Mouse (Mus musculus): Measurements from ENCODE around the gene Xbp1. TPM values are rescaled to one million over a fixed set of nuclear protein-coding genes. Genes with fewer than 3 reads are reported as not detected.
"Not testable (repeated sequence)": the region's sequence is repeated elsewhere in the genome, so short reads cannot be mapped to it uniquely, and the experiment has no call there.

Gene Xbp1
- polyA plus RNA-seq, 1 experiment from 2014 or later = 130 TPM

DNA sequence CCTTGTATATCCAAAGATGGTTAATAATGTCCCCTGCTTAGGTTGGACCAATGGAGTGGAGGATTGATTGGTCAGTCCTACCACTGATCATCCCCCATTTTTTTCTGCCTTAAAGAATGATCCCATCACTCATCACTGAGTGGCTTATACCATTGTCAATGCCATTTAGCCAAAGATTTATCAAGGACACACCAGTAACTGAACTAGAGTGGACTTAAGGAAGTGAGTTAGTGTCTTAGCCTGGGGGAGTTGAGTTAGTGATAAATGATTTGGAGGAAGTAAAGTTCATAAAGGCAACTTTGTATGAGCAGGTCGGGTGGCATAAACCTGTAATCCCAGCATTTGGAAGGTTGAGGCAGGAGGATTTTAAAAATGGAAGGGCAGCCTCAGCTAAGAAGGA lies 22.8 kb downstream of the Xbp1 start:
- DNase-seq = no peak
- no peak overlapping the region for H3K4me3 ChIP-seq (replicated peaks; ENCODE audit: low read depth, low read length)
- no peaks in the 10 kb centered on the region for H3K27me3 ChIP-seq (ENCODE audit: control insufficient read depth, insufficient read depth, low read length)
- no peak overlapping the region for H3K9ac ChIP-seq (replicated peaks; ENCODE audit: low read length)
- no peaks in the 10 kb centered on the region for H3K9me3 ChIP-seq (ENCODE audit: control insufficient read depth, low read length)
- no peak for ATAC-seq (ENCODE audit: low FRiP score, low TSS enrichment)
- H3K4me2 ChIP-seq (ENCODE audit: low read length) = no peak overlapping the region
- no peak overlapping the region for H3K27ac ChIP-seq (replicated peaks; ENCODE audit: low read depth, low read length)
- H3K36me3 ChIP-seq (ENCODE audit: control insufficient read depth, insufficient read depth, low read length) = peaks cover 4% of the 10 kb centered on the region; the same call in 1 of the 2 replicates
- WGBS = 82% methylated on average over 1 of the region's 1 CpGs
- peaks cover 8% of the 10 kb centered on the region for H3K4me1 ChIP-seq (ENCODE audit: control insufficient read depth, insufficient read depth, low read length)

DNA sequence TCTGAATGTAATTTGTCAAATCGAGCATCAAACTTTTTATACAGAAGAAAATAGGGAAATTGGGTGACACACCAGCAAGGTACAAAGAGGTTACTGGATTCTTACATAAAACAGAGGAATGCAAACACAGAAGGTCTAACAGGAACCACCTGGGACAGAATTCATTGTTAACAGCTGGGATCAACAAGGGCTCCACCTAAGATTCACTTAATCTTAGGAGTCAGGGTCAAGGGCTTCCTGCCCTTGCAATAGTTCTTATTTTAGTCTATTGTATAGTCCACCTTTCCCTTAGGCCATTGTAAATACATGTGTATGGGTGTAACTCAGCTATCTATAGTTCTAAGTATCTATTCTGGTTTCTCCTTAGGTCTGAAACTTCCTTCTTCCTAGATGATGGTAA lies 24.2 kb downstream of the Xbp1 start:
- not testable (repeated sequence) for H3K9me3 ChIP-seq (ENCODE audit: control insufficient read depth, low read length); H3K4me1 ChIP-seq (ENCODE audit: control insufficient read depth, insufficient read depth, low read length); H3K27me3 ChIP-seq (ENCODE audit: control insufficient read depth, insufficient read depth, low read length); H3K27ac ChIP-seq (replicated peaks; ENCODE audit: low read depth, low read length); H3K4me2 ChIP-seq (ENCODE audit: low read length); ATAC-seq (ENCODE audit: low FRiP score, low TSS enrichment); H3K36me3 ChIP-seq (ENCODE audit: control insufficient read depth, insufficient read depth, low read length); H3K4me3 ChIP-seq (replicated peaks; ENCODE audit: low read depth, low read length); DNase-seq; H3K9ac ChIP-seq (replicated peaks; ENCODE audit: low read length)
- 93% methylated on average over 1 of the region's 1 CpGs for WGBS

DNA sequence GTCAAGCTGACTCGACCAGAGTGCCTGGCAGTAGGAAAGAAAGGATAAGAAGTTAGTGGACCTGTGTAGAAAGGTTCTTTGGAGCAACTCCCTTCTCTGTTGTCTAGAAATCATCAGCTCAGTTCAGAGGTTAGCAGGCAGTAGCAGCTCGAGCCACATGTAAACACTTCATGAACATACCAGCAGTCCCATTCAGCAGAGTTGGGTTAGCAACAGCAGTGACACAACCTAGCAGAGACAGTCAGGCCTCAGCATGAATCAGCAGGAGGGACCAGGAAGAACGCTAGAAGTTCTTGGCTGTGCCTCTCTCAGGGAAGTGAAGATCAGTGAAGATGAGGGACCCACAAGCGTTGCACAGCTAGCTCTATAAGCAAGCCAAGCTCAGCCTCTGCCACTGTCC lies 25.0 kb downstream of the Xbp1 start:
- Histone ChIP-seq H3K9ac (replicated peaks; ENCODE audit: low read length) (no peak overlapping the region), H3K36me3 (ENCODE audit: control insufficient read depth, insufficient read depth, low read length) (no peaks in the 10 kb centered on the region), H3K4me1 (ENCODE audit: control insufficient read depth, insufficient read depth, low read length) (peaks cover 6% of the 10 kb centered on the region), H3K4me3 (replicated peaks; ENCODE audit: low read depth, low read length) (no peak overlapping the region), H3K4me2 (ENCODE audit: low read length) (no peak overlapping the region), H3K27ac (replicated peaks; ENCODE audit: low read depth, low read length) (no peak overlapping the region), H3K27me3 (ENCODE audit: control insufficient read depth, insufficient read depth, low read length) (no peaks in the 10 kb centered on the region), H3K9me3 (ENCODE audit: control insufficient read depth, low read length) (no peaks in the 10 kb centered on the region)
- ATAC-seq (ENCODE audit: low FRiP score, low TSS enrichment) = no peak
- DNase-seq = no peak
- 81% methylated on average over 4 of the region's 4 CpGs for WGBS

DNA sequence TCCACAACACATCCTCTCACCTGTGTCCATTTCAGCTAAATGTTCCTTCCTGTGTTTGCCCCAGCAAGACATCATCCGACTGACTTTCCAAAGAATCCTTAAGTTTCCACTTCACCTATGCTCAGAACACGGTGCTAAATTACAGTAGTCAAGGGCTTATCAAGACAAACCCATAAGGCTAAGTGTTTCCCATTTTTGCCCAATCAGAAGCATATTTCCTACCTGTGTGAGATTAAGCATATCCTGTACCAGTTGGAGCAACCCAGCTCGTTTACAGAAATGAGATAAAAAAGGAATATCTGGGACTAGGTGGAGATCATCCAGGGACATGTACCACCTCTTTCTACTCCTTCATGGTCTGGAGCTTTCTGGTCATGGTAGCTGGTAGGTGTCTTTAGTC lies 26.2 kb downstream of the Xbp1 start:
- no peak overlapping the region for H3K4me3 ChIP-seq (replicated peaks; ENCODE audit: low read depth, low read length)
- 89% methylated on average over 3 of the region's 3 CpGs for WGBS
- H3K36me3 ChIP-seq (ENCODE audit: control insufficient read depth, insufficient read depth, low read length) = no peaks in the 10 kb centered on the region
- H3K4me1 ChIP-seq (ENCODE audit: control insufficient read depth, insufficient read depth, low read length) = no peaks in the 10 kb centered on the region
- DNase-seq (no peak), ATAC-seq (ENCODE audit: low FRiP score, low TSS enrichment) (no peak)
- H3K9ac ChIP-seq (replicated peaks; ENCODE audit: low read length) = no peak overlapping the region
- H3K4me2 ChIP-seq (ENCODE audit: low read length) = no peak overlapping the region
- H3K27ac ChIP-seq (replicated peaks; ENCODE audit: low read depth, low read length) = no peak overlapping the region
- H3K9me3 ChIP-seq (ENCODE audit: control insufficient read depth, low read length) = no peaks in the 10 kb centered on the region
- no peaks in the 10 kb centered on the region for H3K27me3 ChIP-seq (ENCODE audit: control insufficient read depth, insufficient read depth, low read length)

DNA sequence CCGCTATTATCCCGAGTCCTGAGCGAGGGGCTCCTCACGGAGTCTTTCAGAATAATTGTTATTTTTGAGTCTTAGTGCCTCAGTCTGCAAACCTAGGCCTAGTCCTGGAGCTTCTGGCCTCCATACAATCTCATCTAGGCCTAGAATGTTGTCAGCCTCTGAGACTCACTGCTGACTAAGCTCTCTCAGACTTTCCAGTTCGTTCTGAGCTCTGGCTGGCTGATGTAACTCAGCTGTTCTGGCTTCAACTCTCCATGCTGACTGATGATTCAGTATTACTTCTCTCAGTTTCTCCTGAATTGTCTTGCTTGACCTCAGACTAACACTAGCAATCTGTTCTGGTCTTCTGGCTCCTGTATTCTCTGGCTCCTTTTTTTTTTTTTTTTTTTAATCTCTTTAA lies 31.0 kb downstream of the Xbp1 start:
- Histone ChIP-seq H3K4me1 (ENCODE audit: control insufficient read depth, insufficient read depth, low read length) (no peaks in the 10 kb centered on the region), H3K36me3 (ENCODE audit: control insufficient read depth, insufficient read depth, low read length) (no peaks in the 10 kb centered on the region), H3K9me3 (ENCODE audit: control insufficient read depth, low read length) (no peaks in the 10 kb centered on the region), H3K27me3 (ENCODE audit: control insufficient read depth, insufficient read depth, low read length) (no peaks in the 10 kb centered on the region), H3K9ac (replicated peaks; ENCODE audit: low read length) (no peak overlapping the region), H3K27ac (replicated peaks; ENCODE audit: low read depth, low read length) (no peak overlapping the region), H3K4me3 (replicated peaks; ENCODE audit: low read depth, low read length) (no peak overlapping the region), H3K4me2 (ENCODE audit: low read length) (no peak overlapping the region)
- ATAC-seq (ENCODE audit: low FRiP score, low TSS enrichment) (no peak), DNase-seq (no peak)
- 92% methylated on average over 5 of the region's 5 CpGs for WGBS

DNA sequence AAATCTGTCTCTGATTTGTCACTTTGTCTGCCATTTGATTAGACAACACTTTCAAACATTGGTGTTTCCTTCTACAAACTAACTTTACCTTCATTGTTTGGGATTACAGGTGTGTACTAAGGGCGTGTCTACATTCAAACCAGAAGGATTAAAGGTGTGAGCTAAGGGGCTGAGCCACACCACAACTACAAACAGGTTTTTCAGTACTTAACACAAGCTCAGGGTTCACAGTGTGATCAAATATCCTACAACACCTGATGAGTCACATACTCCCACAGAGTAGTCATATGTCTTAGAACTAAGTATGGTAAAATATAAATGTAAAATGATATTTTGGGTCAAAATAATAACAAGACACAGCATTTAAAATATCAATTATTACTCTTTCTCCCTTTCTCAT lies 31.5 kb downstream of the Xbp1 start:
- no peaks in the 10 kb centered on the region for H3K9me3 ChIP-seq (ENCODE audit: control insufficient read depth, low read length)
- no peak overlapping the region for H3K4me3 ChIP-seq (replicated peaks; ENCODE audit: low read depth, low read length)
- ATAC-seq (ENCODE audit: low FRiP score, low TSS enrichment) (no peak), DNase-seq (no peak)
- no peaks in the 10 kb centered on the region for H3K4me1 ChIP-seq (ENCODE audit: control insufficient read depth, insufficient read depth, low read length)
- no peak overlapping the region for H3K9ac ChIP-seq (replicated peaks; ENCODE audit: low read length)
- WGBS = 60% methylated on average over 1 of the region's 1 CpGs
- no peaks in the 10 kb centered on the region for H3K27me3 ChIP-seq (ENCODE audit: control insufficient read depth, insufficient read depth, low read length)
- no peak overlapping the region for H3K4me2 ChIP-seq (ENCODE audit: low read length)
- no peak overlapping the region for H3K27ac ChIP-seq (replicated peaks; ENCODE audit: low read depth, low read length)
- H3K36me3 ChIP-seq (ENCODE audit: control insufficient read depth, insufficient read depth, low read length) = no peaks in the 10 kb centered on the region

DNA sequence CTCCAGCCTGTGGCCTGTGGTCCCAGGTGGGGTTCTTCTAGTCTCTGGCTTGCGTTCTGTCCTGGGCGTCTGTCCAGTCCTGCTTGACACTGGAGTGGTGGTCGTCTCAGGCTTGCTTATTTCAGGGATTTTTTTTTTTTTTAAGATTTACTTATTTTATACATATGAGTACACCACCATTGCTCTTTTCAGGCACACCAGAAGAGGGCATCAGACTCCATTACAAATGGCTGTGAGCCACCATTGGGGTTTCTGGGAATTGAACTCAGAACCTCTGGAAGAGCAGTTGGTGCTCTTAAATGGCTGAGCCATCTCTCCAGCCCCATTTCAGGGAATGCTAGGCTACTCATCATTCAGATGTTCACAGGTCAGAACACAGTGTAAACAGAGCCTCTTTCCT lies 39.8 kb downstream of the Xbp1 start:
- Histone ChIP-seq H3K27ac (replicated peaks; ENCODE audit: low read depth, low read length) (no peak overlapping the region), H3K4me2 (ENCODE audit: low read length) (no peak overlapping the region), H3K9ac (replicated peaks; ENCODE audit: low read length) (no peak overlapping the region), H3K4me3 (replicated peaks; ENCODE audit: low read depth, low read length) (no peak overlapping the region), H3K9me3 (ENCODE audit: control insufficient read depth, low read length) (no peaks in the 10 kb centered on the region), H3K36me3 (ENCODE audit: control insufficient read depth, insufficient read depth, low read length) (no peaks in the 10 kb centered on the region), H3K27me3 (ENCODE audit: control insufficient read depth, insufficient read depth, low read length) (no peaks in the 10 kb centered on the region), H3K4me1 (ENCODE audit: control insufficient read depth, insufficient read depth, low read length) (peaks cover 4% of the 10 kb centered on the region; the same call in 1 of the 2 replicates)
- 88% methylated on average over 3 of the region's 3 CpGs for WGBS
- DNase-seq (no peak), ATAC-seq (ENCODE audit: low FRiP score, low TSS enrichment) (no peak)

DNA sequence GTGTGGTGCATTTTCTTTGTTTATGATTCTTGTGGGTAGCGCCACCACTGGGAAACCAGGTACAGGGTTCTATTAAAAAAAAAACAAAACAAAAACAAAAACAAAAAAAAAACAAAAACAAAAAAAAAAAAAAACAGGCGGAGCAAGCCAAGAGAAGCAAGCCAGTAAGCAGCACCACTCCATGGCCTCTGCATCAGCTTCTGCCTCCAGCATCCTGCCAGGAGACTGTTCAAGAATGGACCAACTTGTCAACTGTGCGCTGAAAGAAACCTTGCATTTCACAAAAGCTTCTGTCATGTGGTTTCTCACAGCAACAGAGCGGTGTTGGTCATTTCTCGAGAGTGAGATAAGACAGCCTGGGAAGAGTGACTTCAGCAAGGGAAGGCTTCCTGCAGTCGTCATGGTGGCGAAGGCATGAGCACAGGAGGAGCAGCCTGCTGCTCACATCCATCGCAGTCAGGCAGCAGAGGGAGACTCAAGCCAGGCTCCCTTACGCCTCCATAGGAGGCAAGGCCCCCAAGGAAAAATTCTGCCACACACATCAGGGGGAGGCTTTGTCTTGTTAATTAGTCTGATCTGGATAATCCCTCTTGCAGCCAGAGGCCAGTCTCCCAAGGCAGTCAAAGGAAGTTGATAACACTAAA lies 42.3 kb downstream of the Xbp1 start:
- Histone ChIP-seq H3K4me3 (replicated peaks; ENCODE audit: low read depth, low read length) (no peak overlapping the region), H3K27ac (replicated peaks; ENCODE audit: low read depth, low read length) (0 out of 2 replicates have a peak overlapping the region, but pooled peaks have one; percentile 26), H3K27me3 (ENCODE audit: control insufficient read depth, insufficient read depth, low read length) (no peaks in the 10 kb centered on the region), H3K9me3 (ENCODE audit: control insufficient read depth, low read length) (no peaks in the 10 kb centered on the region), H3K4me2 (ENCODE audit: low read length) (no peak overlapping the region), H3K36me3 (ENCODE audit: control insufficient read depth, insufficient read depth, low read length) (no peaks in the 10 kb centered on the region), H3K9ac (replicated peaks; ENCODE audit: low read length) (no peak overlapping the region), H3K4me1 (ENCODE audit: control insufficient read depth, insufficient read depth, low read length) (peaks cover 4% of the 10 kb centered on the region; the same call in 1 of the 2 replicates)
- DNase-seq (peak; percentile 70), ATAC-seq (ENCODE audit: low FRiP score, low TSS enrichment) (peak; percentile 66; the same call in 1 of the 2 replicates)
- WGBS = 21% methylated on average over 9 of the region's 9 CpGs

DNA sequence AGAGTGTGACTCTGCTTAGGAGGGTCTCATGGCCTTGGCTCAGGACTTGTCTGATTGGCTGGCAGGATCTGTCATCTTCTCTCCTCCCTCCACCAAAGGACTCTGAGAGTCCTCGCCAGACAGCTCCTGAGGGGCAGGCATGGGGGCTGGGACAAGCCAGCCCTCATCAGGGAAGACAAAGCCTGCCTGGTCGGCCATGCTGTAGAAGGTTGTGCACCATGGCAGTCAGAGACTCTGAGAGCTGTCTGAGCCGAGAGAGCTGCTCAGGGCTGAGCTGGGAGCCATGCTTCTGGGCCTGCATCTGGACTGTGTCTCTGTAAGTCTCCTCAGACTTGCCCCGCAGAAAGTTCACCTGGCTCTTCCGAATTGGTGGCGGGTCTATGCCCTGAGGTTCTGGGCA lies 43.4 kb downstream of the Xbp1 start:
- H3K9me3 ChIP-seq (ENCODE audit: control insufficient read depth, low read length) = no peaks in the 10 kb centered on the region
- H3K27me3 ChIP-seq (ENCODE audit: control insufficient read depth, insufficient read depth, low read length) = no peaks in the 10 kb centered on the region
- ATAC-seq (ENCODE audit: low FRiP score, low TSS enrichment) = no peak
- H3K27ac ChIP-seq (replicated peaks; ENCODE audit: low read depth, low read length) = no peak overlapping the region
- no peak overlapping the region for H3K4me3 ChIP-seq (replicated peaks; ENCODE audit: low read depth, low read length)
- 57% methylated on average over 6 of the region's 6 CpGs for WGBS
- H3K4me2 ChIP-seq (ENCODE audit: low read length) = no peak overlapping the region
- DNase-seq = no peak
- H3K36me3 ChIP-seq (ENCODE audit: control insufficient read depth, insufficient read depth, low read length) = no peaks in the 10 kb centered on the region
- peaks cover 4% of the 10 kb centered on the region; the same call in 1 of the 2 replicates for H3K4me1 ChIP-seq (ENCODE audit: control insufficient read depth, insufficient read depth, low read length)
- H3K9ac ChIP-seq (replicated peaks; ENCODE audit: low read length) = no peak overlapping the region

Data from midbrain, embryonic 14.5 days (tissue).